Mouse (Mus musculus) limb, embryonic 15.5 days (tissue): ENCODE results near the gene Lilra5. TPM values are rescaled to one million over a fixed set of nuclear protein-coding genes. Genes with fewer than 3 reads are reported as not detected.
"Not testable (repeated sequence)": the region's sequence is repeated elsewhere in the genome, so short reads cannot be mapped to it uniquely, and the experiment has no call there.

Experiments used
- ATAC-seq: fragments of 200-750 bp; cut with Nextera tagmentation; 2 replicates; pipeline ENCODE4 v1.8.0; 2017; ENCODE audit warnings: low read depth, moderate TSS enrichment; ENCODE audit not compliant: insufficient number of reproducible peaks, low FRiP score, low TSS enrichment
- H3K27ac ChIP-seq: fragments of 300-500 bp; sonication (generic); 2 replicates; pipeline ENCODE4 v1.5.1; 2015; ENCODE audit warnings: moderate library complexity, mild to moderate bottlenecking, inconsistent platforms
- H3K27me3 ChIP-seq: fragments of 300-500 bp; sonication (generic); 2 replicates; pipeline ENCODE4 v1.6.1; 2015; ENCODE audit warnings: inconsistent platforms
- H3K36me3 ChIP-seq: fragments of 300-500 bp; sonication (generic); 2 replicates; pipeline ENCODE4 v1.6.1; 2015; ENCODE audit warnings: inconsistent platforms
- H3K4me1 ChIP-seq: fragments of 300-500 bp; sonication (generic); 2 replicates; pipeline ENCODE4 v1.6.1; 2015; ENCODE audit warnings: inconsistent platforms
- H3K4me2 ChIP-seq: fragments of 300-500 bp; sonication (generic); 2 replicates; pipeline ENCODE4 v1.6.1; 2015; ENCODE audit warnings: mild to moderate bottlenecking, inconsistent platforms
- H3K4me3 ChIP-seq: fragments of 300-500 bp; sonication (generic); 2 replicates; pipeline ENCODE4 v1.5.1; 2015; ENCODE audit warnings: mild to moderate bottlenecking, inconsistent platforms
- H3K9ac ChIP-seq: fragments of 300-500 bp; sonication (generic); 2 replicates; pipeline ENCODE4 v1.6.1; 2015; ENCODE audit warnings: inconsistent platforms
- H3K9me3 ChIP-seq: fragments of 300-500 bp; sonication (generic); 2 replicates; pipeline ENCODE4 v1.6.1; 2016; ENCODE audit warnings: inconsistent platforms
- WGBS: fragments of 180-500 bp; shearing (Covaris S2); methylation state at CpG from one replicate; pipeline ENCODE4 v1.1.7; 2015; 5-methylcytosine and 5-hydroxymethylcytosine counted together
- polyA plus RNA-seq: library from polyadenylated mRNA; unstranded; fragments of >200 nt; fragmentation: Nextera tagmentation; extraction: Ambion mirVana; gene quantifications from 2 replicates; pipeline ENCODE4 v1.2.1, GENCODE M21; 2015

The Lilra5 gene
- polyA plus RNA-seq, 1 experiment from 2014 or later = 0.06 TPM

GRCm38 (mm10) chr7:4275500-4275899 lies 37.9 kb downstream of the Lilra5 start:
- not testable (repeated sequence) for H3K36me3 ChIP-seq, H3K27ac ChIP-seq, H3K9ac ChIP-seq, H3K4me2 ChIP-seq, H3K4me1 ChIP-seq, ATAC-seq, H3K4me3 ChIP-seq, H3K27me3 ChIP-seq, H3K9me3 ChIP-seq
- 88% methylated on average over 10 of the region's 10 CpGs for WGBS

- Histone ChIP-seq H3K4me2 (no peak overlapping the region), H3K9ac (no peak overlapping the region), H3K9me3 (no peaks in the 10 kb centered on the region), H3K27ac (no peak overlapping the region), H3K27me3 (no peaks in the 10 kb centered on the region), H3K36me3 (no peaks in the 10 kb centered on the region), H3K4me1 (no peaks in the 10 kb centered on the region), H3K4me3 (no peak overlapping the region)
- 73% methylated on average over 5 of the region's 5 CpGs for WGBS
- no peak for ATAC-seq
Observed at GRCm38 (mm10) chr7:4292638-4293037, 55.1 kb downstream of the Lilra5 start.

Other genes starting within 250 kb of the Lilra5 start
- gene Lair1, start 174.6 kb upstream of the Lilra5 start, polyA plus RNA-seq = 0.79 and 1.0 TPM in 2 replicates
- gene Ttyh1, start 118.3 kb upstream of the Lilra5 start, polyA plus RNA-seq = 2.6 and 3.3 TPM in 2 replicates
- 56.7 and 57.3 TPM in 2 replicates for gene Leng8, start 100.7 kb upstream of the Lilra5 start, polyA plus RNA-seq
- 5.4 and 6.2 TPM in 2 replicates for gene Leng9, start 87.4 kb upstream of the Lilra5 start, polyA plus RNA-seq
- gene Cdc42ep5, start 72.9 kb upstream of the Lilra5 start, polyA plus RNA-seq = 80.6 and 82.3 TPM in 2 replicates
- not detected in 2 replicates for gene Ncr1, start 100.0 kb downstream of the Lilra5 start, polyA plus RNA-seq
- 0.12 TPM in 1 of 2 replicates, not detected in the other for gene Gp6, start 160.0 kb downstream of the Lilra5 start, polyA plus RNA-seq
- 25.4 and 25.6 TPM in 2 replicates for gene Rdh13, start 207.9 kb downstream of the Lilra5 start, polyA plus RNA-seq
- gene Eps8l1, start 222.9 kb downstream of the Lilra5 start, polyA plus RNA-seq = 11.4 and 13.4 TPM in 2 replicates